Mouse (Mus musculus) forebrain, postnatal 0 days (tissue): Measurements from ENCODE around the gene Bend3. TPM values are rescaled to one million over a fixed set of nuclear protein-coding genes. Genes with fewer than 3 reads are reported as not detected.
A peak's percentile ranks its signal among the peaks of the same experiment; 100 is the strongest.

Experiments used
- ATAC-seq: fragments of 200-750 bp; cut with Nextera tagmentation; 2 replicates; pipeline ENCODE4 v1.8.0; 2017; ENCODE audit warnings: mild to moderate bottlenecking, moderate library complexity
- DNase-seq: peaks from one replicate; pipeline ENCODE4 v3.0.0-alpha.2; 2015
- H3K27ac ChIP-seq: fragments of 300-500 bp; sonication (generic); 2 replicates; pipeline ENCODE4 v1.5.1; 2014; ENCODE audit warnings: low read depth, mild to moderate bottlenecking, antibody characterized with exemption, low read length, moderate library complexity, mixed read lengths
- H3K27me3 ChIP-seq: fragments of 300-500 bp; sonication (generic); 2 replicates; pipeline ENCODE4 v1.6.1; 2014; ENCODE audit warnings: mild to moderate bottlenecking, low read length, mixed read lengths; ENCODE audit not compliant: insufficient read depth
- H3K36me3 ChIP-seq: fragments of 300-500 bp; sonication (generic); 2 replicates; pipeline ENCODE4 v1.6.1; 2014; ENCODE audit warnings: mild to moderate bottlenecking, moderate library complexity; ENCODE audit not compliant: insufficient read depth
- H3K4me1 ChIP-seq: fragments of 300-500 bp; sonication (generic); 2 replicates; pipeline ENCODE4 v1.6.1; 2014; ENCODE audit warnings: antibody characterized with exemption; ENCODE audit not compliant: insufficient read depth
- H3K4me2 ChIP-seq: fragments of 300-500 bp; sonication (generic); 2 replicates; pipeline ENCODE4 v1.6.1; 2014; ENCODE audit warnings: low read depth, mild to moderate bottlenecking, moderate library complexity
- H3K4me3 ChIP-seq: fragments of 300-500 bp; sonication (generic); 2 replicates; pipeline ENCODE4 v1.5.1; 2014; ENCODE audit warnings: low read depth, low read length, mixed read lengths
- H3K9ac ChIP-seq: fragments of 300-500 bp; sonication (generic); 2 replicates; pipeline ENCODE4 v1.6.1; 2014; ENCODE audit warnings: mild to moderate bottlenecking
- H3K9me3 ChIP-seq: fragments of 300-500 bp; sonication (generic); 2 replicates; pipeline ENCODE4 v1.6.1; 2016; ENCODE audit warnings: low read length
- CTCF ChIP-seq: sonication (generic); IDR thresholded peaks from 2 replicates; pipeline ENCODE4 v1.5.1; 2016; ENCODE audit warnings: antibody characterized with exemption, control low read depth, low read depth
- WGBS: fragments of 180-500 bp; shearing (Covaris S2); extraction: QIAGEN DNeasy Blood & Tissue Kit; methylation state at CpG from one replicate; pipeline ENCODE4 v1.1.7; 2014; 5-methylcytosine and 5-hydroxymethylcytosine counted together
- polyA plus RNA-seq: library from polyadenylated mRNA; unstranded; fragments of >200 nt; fragmentation: Nextera tagmentation; extraction: Ambion mirVana; gene quantifications from 2 replicates; pipeline ENCODE4 v1.2.1, GENCODE M21; 2015
- total RNA-seq: library from RNA; depleted of rRNA; stranded (reverse); fragments of >200 nt; gene quantifications from 2 replicates; pipeline ENCODE4 v1.2.3, GENCODE M21; 2014

Gene Bend3
- total and polyA plus RNA-seq, 2 experiments from 2014 or later = 2.2 to 11.1 TPM

DNA sequence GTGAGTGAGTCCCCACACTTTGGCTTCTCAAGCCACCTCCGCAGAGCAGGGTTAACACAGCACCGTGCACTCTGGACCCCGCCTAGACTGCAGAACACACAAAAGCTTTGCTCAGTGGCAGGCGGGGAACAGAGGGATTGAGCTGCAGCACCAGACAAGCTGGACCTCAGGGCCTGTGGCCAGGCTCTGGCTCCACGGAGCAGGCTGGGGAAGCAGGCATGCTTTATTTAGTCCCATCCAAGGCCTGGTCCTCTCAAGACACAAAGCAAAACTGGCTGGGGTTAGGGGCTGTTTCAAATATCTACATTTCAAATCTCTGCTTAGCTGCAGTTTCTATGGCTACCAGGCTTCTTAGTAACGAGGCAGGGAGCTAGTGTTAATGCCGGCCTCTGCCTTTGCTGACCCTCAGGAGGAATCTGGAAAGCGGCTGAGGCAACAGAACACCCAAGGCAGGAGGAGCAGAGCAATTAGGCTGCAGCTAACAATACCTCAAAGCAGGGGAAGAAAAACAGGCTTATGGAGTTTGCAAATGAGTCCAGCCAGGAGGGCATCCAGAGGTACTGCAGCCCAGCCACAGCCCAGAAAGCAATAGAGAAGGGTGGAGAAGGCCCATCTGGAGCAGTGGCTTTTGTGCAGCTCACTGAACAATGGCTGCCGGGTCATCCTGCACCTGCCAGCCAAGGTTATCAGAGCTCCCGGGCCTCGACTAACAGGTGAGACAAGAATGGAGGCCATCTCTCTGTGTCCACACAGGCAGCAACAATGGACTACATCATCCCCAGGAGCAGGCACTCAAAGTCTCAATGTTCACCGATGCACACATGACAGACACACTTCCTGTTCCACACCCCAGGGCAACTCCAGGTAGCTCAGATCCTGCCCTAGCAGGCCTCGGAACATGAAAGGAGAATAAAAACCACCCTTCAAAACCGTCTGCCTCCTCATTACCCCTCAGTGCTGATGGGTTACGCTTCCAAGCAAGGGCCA lies 48.9 kb downstream of the Bend3 start:
- peak overlapping the region; percentile 37 for H3K9ac ChIP-seq
- H3K4me3 ChIP-seq = no peak overlapping the region
- peaks cover 42% of the 10 kb centered on the region for H3K36me3 ChIP-seq
- H3K27ac ChIP-seq = peak overlapping the region; percentile 64
- peak; percentile 82 for ATAC-seq
- TF ChIP-seq CTCF = no peak; the same call in 1 of the 2 replicates
- peaks cover 10% of the 10 kb centered on the region; the same call in 1 of the 2 replicates for H3K4me1 ChIP-seq
- H3K9me3 ChIP-seq = no peaks in the 10 kb centered on the region
- H3K4me2 ChIP-seq = no peak overlapping the region
- DNase-seq = peak; percentile 59
- WGBS = 19% methylated on average over 15 of the region's 15 CpGs
- no peaks in the 10 kb centered on the region for H3K27me3 ChIP-seq

DNA sequence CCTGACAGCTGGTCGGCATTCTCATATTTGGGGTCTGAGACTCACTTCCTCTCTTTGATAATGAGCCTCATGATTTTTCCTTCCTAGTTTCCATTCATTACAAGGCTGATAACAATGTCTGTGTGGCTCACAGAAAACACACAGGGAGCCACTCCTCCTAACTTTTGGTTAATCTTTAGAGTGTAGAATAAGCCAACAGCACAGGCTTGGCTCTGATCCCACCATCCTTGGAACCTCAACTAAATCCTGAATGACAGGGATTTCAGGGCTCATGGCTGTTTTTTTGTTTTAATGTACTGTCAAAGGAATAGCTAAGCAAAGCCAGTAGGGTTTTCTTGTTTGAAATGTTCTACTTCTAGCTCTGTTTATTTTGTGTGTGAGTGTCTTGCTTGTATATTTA lies 55.8 kb downstream of the Bend3 start:
- Histone ChIP-seq H3K36me3 (peaks cover 44% of the 10 kb centered on the region), H3K9ac (no peak overlapping the region), H3K9me3 (no peaks in the 10 kb centered on the region), H3K4me2 (no peak overlapping the region), H3K27me3 (no peaks in the 10 kb centered on the region), H3K4me3 (no peak overlapping the region), H3K4me1 (peaks cover 9% of the 10 kb centered on the region), H3K27ac (no peak overlapping the region)
- 56% methylated on average over 1 of the region's 1 CpGs for WGBS
- no peak for ATAC-seq
- DNase-seq = no peak
- no peak for TF ChIP-seq CTCF

- no peaks in the 10 kb centered on the region for H3K27me3 ChIP-seq
- no peak for TF ChIP-seq CTCF
- no peak overlapping the region for H3K4me3 ChIP-seq
- H3K9me3 ChIP-seq = no peaks in the 10 kb centered on the region
- peaks cover 15% of the 10 kb centered on the region for H3K4me1 ChIP-seq
- H3K36me3 ChIP-seq = peaks cover 17% of the 10 kb centered on the region
- H3K9ac ChIP-seq = no peak overlapping the region
- no peak overlapping the region for H3K27ac ChIP-seq
- ATAC-seq (no peak), DNase-seq (no peak)
- WGBS = 95% methylated on average over 7 of the region's 7 CpGs
- no peak overlapping the region for H3K4me2 ChIP-seq
Observed at GRCm38 (mm10) chr10:43537652-43538051, 59.0 kb downstream of the Bend3 start.

GRCm38 (mm10) chr10:43538831-43539230 lies 60.2 kb downstream of the Bend3 start:
- Histone ChIP-seq H3K9me3 (no peaks in the 10 kb centered on the region), H3K4me1 (peaks cover 15% of the 10 kb centered on the region), H3K27me3 (no peaks in the 10 kb centered on the region), H3K4me2 (no peak overlapping the region), H3K27ac (no peak overlapping the region), H3K9ac (no peak overlapping the region), H3K36me3 (peaks cover 9% of the 10 kb centered on the region; the same call in 1 of the 2 replicates), H3K4me3 (no peak overlapping the region)
- ATAC-seq (no peak), DNase-seq (no peak)
- WGBS = 83% methylated on average over 5 of the region's 5 CpGs
- TF ChIP-seq CTCF = no peak

GRCm38 (mm10) chr10:43539746-43540310 lies 61.2 kb downstream of the Bend3 start:
- Histone ChIP-seq H3K27me3 (no peaks in the 10 kb centered on the region), H3K9me3 (no peaks in the 10 kb centered on the region), H3K4me2 (peak overlapping the region; percentile 58), H3K4me1 (peaks cover 12% of the 10 kb centered on the region), H3K36me3 (peaks cover 9% of the 10 kb centered on the region; the same call in 1 of the 2 replicates), H3K27ac (no peak overlapping the region), H3K4me3 (peak overlapping the region; percentile 86), H3K9ac (peak overlapping the region; percentile 86)
- ATAC-seq = no peak
- WGBS = 18% methylated on average over 12 of the region's 12 CpGs
- TF ChIP-seq CTCF = no peak
- DNase-seq = no peak

- H3K27me3 ChIP-seq = no peaks in the 10 kb centered on the region
- peak; percentile 91 for TF ChIP-seq CTCF
- peaks cover 8% of the 10 kb centered on the region; the same call in 1 of the 2 replicates for H3K36me3 ChIP-seq
- H3K27ac ChIP-seq = peak within 1 kb of the TSS; percentile 72
- H3K9ac ChIP-seq = peak within 1 kb of the TSS; percentile 86
- H3K4me1 ChIP-seq = peaks cover 12% of the 10 kb centered on the region
- peak within 1 kb of the TSS; percentile 58 for H3K4me2 ChIP-seq
- no peaks in the 10 kb centered on the region for H3K9me3 ChIP-seq
- WGBS = under 1% methylated on average over 43 of the region's 56 CpGs
- ATAC-seq (peak; percentile 98), DNase-seq (peak; percentile 94)
- H3K4me3 ChIP-seq = peak within 1 kb of the TSS; percentile 86
Observed at GRCm38 (mm10) chr10:43540442-43541152, 62.0 kb downstream of the Bend3 start, which contains the start of gene 1700021F05Rik. Gene 1700021F05Rik (minus strand): TSS chr10:43540994.
